Mouse (Mus musculus): Measurements from ENCODE around the gene Llph. TPM values are rescaled to one million over a fixed set of nuclear protein-coding genes. Genes with fewer than 3 reads are reported as not detected.

The Llph gene
- total and polyA plus RNA-seq, 3 experiments, result 75.9 to 237 (median 103) TPM

GRCm38 (mm10) chr10:120204591-120205210 lies 22.2 kb upstream of the Llph start:
- Histone ChIP-seq H3K9me3 (replicated peaks; ENCODE audit: low read length) (peaks cover 3% of the 10 kb centered on the region), H3K9ac (ENCODE audit: insufficient read depth, low read depth) (no peak overlapping the region), H3K27ac (ENCODE audit: insufficient read depth, low read depth) (no peak overlapping the region), H3K36me3 (replicated peaks in 1 of 2; ENCODE audit: control insufficient read depth in 1 of 2, insufficient read depth in 1 of 2, low read length in 1 of 2) (peaks cover 0 to 2% of the 10 kb centered on the region in 2 experiments), H3K27me3 (replicated peaks) (peaks cover 4% of the 10 kb centered on the region), H3K79me2 (replicated peaks; ENCODE audit: control insufficient read depth, extremely low read depth, insufficient read depth, poor library complexity, severe bottlenecking) (peaks cover 10% of the 10 kb centered on the region), H3K4me3 (replicated peaks in 1 of 3; ENCODE audit: low read depth in 2 of 3, low read length in 2 of 3, poor library complexity in 1 of 3) (no peak overlapping the region), H3K4me2 (ENCODE audit: insufficient read depth, low read depth, poor library complexity, severe bottlenecking) (no peak overlapping the region), H3K4me1 (ENCODE audit: control insufficient read depth in 1 of 2, insufficient read depth in 2 of 2) (peaks cover 5 to 6% of the 10 kb centered on the region in 2 experiments)
- DNase-seq (ENCODE audit: extremely low read depth), result no peak
- dilution Hi-C loops (cut with MboI; ENCODE audit: extremely low pct_ligation_motif_present, extremely low pct_unique_long_range_greater_than_20kb, low sequenced_read_pairs), result no loop called here
- in situ Hi-C loops (cut with MboI; ENCODE audit: low pct_ligation_motif_present, low pct_unique_long_range_greater_than_20kb, low sequenced_read_pairs), result no loop called here
- no peak for TF ChIP-seq TCF12 (IDR thresholded peaks at IDR 0.05; ENCODE audit: low read depth, low read length)
- TF ChIP-seq RCOR1 (conservative IDR thresholded peaks at IDR 0.05; ENCODE audit: low read depth, low read length), result no peak
- no peak for TF ChIP-seq MAX (IDR thresholded peaks at IDR 0.05; ENCODE audit: low read length)
- TF ChIP-seq ELF1 (IDR thresholded peaks at IDR 0.05; ENCODE audit: low read depth, low read length), result no peak
- TF ChIP-seq ZC3H11A (IDR thresholded peaks at IDR 0.05; ENCODE audit: low read depth, low read length), result no peak
- no peak for TF ChIP-seq ZNF384 (IDR thresholded peaks at IDR 0.05; ENCODE audit: low read depth, low read length)
- TF ChIP-seq UBTF (IDR thresholded peaks at IDR 0.05; ENCODE audit: low read depth, low read length), result no peak
- no peak for TF ChIP-seq CHD1 (IDR thresholded peaks at IDR 0.05; ENCODE audit: low read depth, low read length)
- TF ChIP-seq POLR2A (IDR thresholded peaks at IDR 0.05; ENCODE audit: low read depth, low read length), result no peak
- no peak for TF ChIP-seq CHD2 (IDR thresholded peaks at IDR 0.05; ENCODE audit: low read length)
- no peak for TF ChIP-seq ZKSCAN1 (IDR thresholded peaks at IDR 0.05; ENCODE audit: borderline replicate concordance, low read depth, low read length)
- no peak for TF ChIP-seq EP300 (IDR thresholded peaks at IDR 0.05; ENCODE audit: low read length)
- TF ChIP-seq SIN3A (IDR thresholded peaks at IDR 0.05; ENCODE audit: low read length), result no peak
- TF ChIP-seq GABPA (IDR thresholded peaks at IDR 0.05; ENCODE audit: insufficient replicate concordance, low read depth, low read length), result no peak
- no peak for TF ChIP-seq MEF2A (IDR thresholded peaks at IDR 0.05; ENCODE audit: borderline replicate concordance, low read depth, low read length)
- no peak for TF ChIP-seq TBP (conservative IDR thresholded peaks at IDR 0.05; ENCODE audit: low read depth, low read length)
- TF ChIP-seq HCFC1 (IDR thresholded peaks at IDR 0.05; ENCODE audit: low read depth, low read length), result no peak
- TF ChIP-seq CTCF (conservative IDR thresholded peaks at IDR 0.05 in 1 of 2, IDR thresholded peaks at IDR 0.05 in 1 of 2; ENCODE audit: low read depth in 2 of 2, low read length in 2 of 2), result no peak
- no peak for TF ChIP-seq JUND (conservative IDR thresholded peaks at IDR 0.05; ENCODE audit: low read depth, low read length)

- in situ Hi-C loops (cut with MboI; ENCODE audit: low pct_ligation_motif_present, low pct_unique_long_range_greater_than_20kb, low sequenced_read_pairs) (no loop called here), dilution Hi-C loops (cut with MboI; ENCODE audit: extremely low pct_ligation_motif_present, extremely low pct_unique_long_range_greater_than_20kb, low sequenced_read_pairs) (no loop called here)
- H3K9ac ChIP-seq (ENCODE audit: insufficient read depth, low read depth), result peak overlapping the region; percentile 97
- peaks cover 4% of the 10 kb centered on the region for H3K27me3 ChIP-seq (replicated peaks)
- peaks cover 3 to 5% of the 10 kb centered on the region in 2 experiments; a peak in 2 of 4 replicates for H3K4me1 ChIP-seq (ENCODE audit: control insufficient read depth in 1 of 2, insufficient read depth in 2 of 2)
- H3K36me3 ChIP-seq (replicated peaks in 1 of 2; ENCODE audit: control insufficient read depth in 1 of 2, insufficient read depth in 1 of 2, low read length in 1 of 2), result peaks cover 3 to 22% of the 10 kb centered on the region in 2 experiments
- peak overlapping the region; percentile 72 to 100 (median 97) for H3K4me3 ChIP-seq (replicated peaks in 1 of 3; ENCODE audit: low read depth in 2 of 3, low read length in 2 of 3, poor library complexity in 1 of 3)
- no peak for TF ChIP-seq NRF1 (IDR thresholded peaks at IDR 0.05; ENCODE audit: low read depth, low read length)
- peak; percentile 44; the same call in 1 of the 2 replicates for TF ChIP-seq IRF4 (IDR thresholded peaks at IDR 0.05; ENCODE audit: low read depth, low read length)
- TF ChIP-seq HCFC1 (IDR thresholded peaks at IDR 0.05; ENCODE audit: low read depth, low read length), result no peak
- no peak for TF ChIP-seq ZKSCAN1 (IDR thresholded peaks at IDR 0.05; ENCODE audit: borderline replicate concordance, low read depth, low read length)
- TF ChIP-seq ZNF384 (IDR thresholded peaks at IDR 0.05; ENCODE audit: low read depth, low read length), result no peak
- TF ChIP-seq EP300 (IDR thresholded peaks at IDR 0.05; ENCODE audit: low read length), result no peak; the same call in 1 of the 2 replicates
- TF ChIP-seq BHLHE40 (IDR thresholded peaks at IDR 0.05; ENCODE audit: low read depth, low read length), result peak; percentile 53; the same call in 1 of the 2 replicates
- TF ChIP-seq POLR2A (IDR thresholded peaks at IDR 0.05; ENCODE audit: low read depth, low read length), result no peak
- peak; percentile 88 for TF ChIP-seq MEF2A (IDR thresholded peaks at IDR 0.05; ENCODE audit: borderline replicate concordance, low read depth, low read length)
- TF ChIP-seq MAZ (IDR thresholded peaks at IDR 0.05; ENCODE audit: low read depth, low read length), result no peak
- TF ChIP-seq RCOR1 (conservative IDR thresholded peaks at IDR 0.05; ENCODE audit: low read depth, low read length), result no peak
- H3K79me2 ChIP-seq (replicated peaks; ENCODE audit: control insufficient read depth, extremely low read depth, insufficient read depth, poor library complexity, severe bottlenecking), result peaks cover 33% of the 10 kb centered on the region
- peak overlapping the region; percentile 92 for H3K4me2 ChIP-seq (ENCODE audit: insufficient read depth, low read depth, poor library complexity, severe bottlenecking)
- peaks cover 4% of the 10 kb centered on the region for H3K9me3 ChIP-seq (replicated peaks; ENCODE audit: low read length)
- DNase-seq (ENCODE audit: extremely low read depth), result no peak
- H3K27ac ChIP-seq (ENCODE audit: insufficient read depth, low read depth), result no peak overlapping the region
Observed at GRCm38 (mm10) chr10:120208015-120208414, 18.9 kb upstream of the Llph start.
